Mouse (Mus musculus) limb, embryonic 15.5 days (tissue): Measurements from ENCODE around the gene Ruvbl2. TPM values are rescaled to one million over a fixed set of nuclear protein-coding genes. Genes with fewer than 3 reads are reported as not detected.
"Not testable (repeated sequence)": the region's sequence is repeated elsewhere in the genome, so short reads cannot be mapped to it uniquely, and the experiment has no call there.

Experiments used
- ATAC-seq: fragments of 200-750 bp; cut with Nextera tagmentation; 2 replicates; pipeline ENCODE4 v1.8.0; 2017; ENCODE audit warnings: low read depth, moderate TSS enrichment; ENCODE audit not compliant: insufficient number of reproducible peaks, low FRiP score, low TSS enrichment
- H3K27ac ChIP-seq: fragments of 300-500 bp; sonication (generic); 2 replicates; pipeline ENCODE4 v1.5.1; 2015; ENCODE audit warnings: moderate library complexity, mild to moderate bottlenecking, inconsistent platforms
- H3K27me3 ChIP-seq: fragments of 300-500 bp; sonication (generic); 2 replicates; pipeline ENCODE4 v1.6.1; 2015; ENCODE audit warnings: inconsistent platforms
- H3K36me3 ChIP-seq: fragments of 300-500 bp; sonication (generic); 2 replicates; pipeline ENCODE4 v1.6.1; 2015; ENCODE audit warnings: inconsistent platforms
- H3K4me1 ChIP-seq: fragments of 300-500 bp; sonication (generic); 2 replicates; pipeline ENCODE4 v1.6.1; 2015; ENCODE audit warnings: inconsistent platforms
- H3K4me2 ChIP-seq: fragments of 300-500 bp; sonication (generic); 2 replicates; pipeline ENCODE4 v1.6.1; 2015; ENCODE audit warnings: mild to moderate bottlenecking, inconsistent platforms
- H3K4me3 ChIP-seq: fragments of 300-500 bp; sonication (generic); 2 replicates; pipeline ENCODE4 v1.5.1; 2015; ENCODE audit warnings: mild to moderate bottlenecking, inconsistent platforms
- H3K9ac ChIP-seq: fragments of 300-500 bp; sonication (generic); 2 replicates; pipeline ENCODE4 v1.6.1; 2015; ENCODE audit warnings: inconsistent platforms
- H3K9me3 ChIP-seq: fragments of 300-500 bp; sonication (generic); 2 replicates; pipeline ENCODE4 v1.6.1; 2016; ENCODE audit warnings: inconsistent platforms
- WGBS: fragments of 180-500 bp; shearing (Covaris S2); methylation state at CpG from one replicate; pipeline ENCODE4 v1.1.7; 2015; 5-methylcytosine and 5-hydroxymethylcytosine counted together
- polyA plus RNA-seq: library from polyadenylated mRNA; unstranded; fragments of >200 nt; fragmentation: Nextera tagmentation; extraction: Ambion mirVana; gene quantifications from 2 replicates; pipeline ENCODE4 v1.2.1, GENCODE M21; 2015

Ruvbl2 gene
- polyA plus RNA-seq, 1 experiment from 2014 or later = 125 TPM

- Histone ChIP-seq H3K9me3 (no peaks in the 10 kb centered on the region), H3K4me1 (peaks cover 17% of the 10 kb centered on the region), H3K27me3 (peaks cover 67% of the 10 kb centered on the region), H3K27ac (no peak overlapping the region), H3K4me3 (peak overlapping the region; percentile 44), H3K4me2 (peak overlapping the region; percentile 74), H3K9ac (peak overlapping the region; percentile 20; the same call in 1 of the 2 replicates), H3K36me3 (no peaks in the 10 kb centered on the region)
- no peak for ATAC-seq
- WGBS = under 1% methylated on average over 114 of the region's 114 CpGs
Measured at GRCm38 (mm10) chr7:45406157-45407156, 31.4 kb downstream of the Ruvbl2 start.

- no peak for ATAC-seq
- H3K9me3 ChIP-seq = no peaks in the 10 kb centered on the region
Measured at GRCm38 (mm10) chr7:45405091-45406075, 32.5 kb downstream of the Ruvbl2 start, which contains the start of gene Kcna7. Kcna7 (plus strand) TSS chr7:45405653.

GRCm38 (mm10) chr7:45403532-45404261, 34.2 kb downstream of the Ruvbl2 start:
- ATAC-seq = no peak
- Histone ChIP-seq H3K4me1 (peaks cover 17% of the 10 kb centered on the region), H3K9ac (no peak overlapping the region), H3K4me3 (no peak overlapping the region), H3K9me3 (no peaks in the 10 kb centered on the region), H3K4me2 (no peak overlapping the region), H3K27ac (no peak overlapping the region), H3K36me3 (no peaks in the 10 kb centered on the region), H3K27me3 (peaks cover 39% of the 10 kb centered on the region)
- 43% methylated on average over 6 of the region's 6 CpGs for WGBS

More at GRCm38 (mm10) chr7:45405091-45406075, 32.5 kb downstream of the Ruvbl2 start, which contains the start of gene Kcna7:
- H3K4me3 ChIP-seq = peak within 1 kb of the TSS; percentile 44
- WGBS = 11% methylated on average over 28 of the region's 28 CpGs
- H3K27ac ChIP-seq = no peak within 1 kb of the TSS
- H3K4me1 ChIP-seq = peaks cover 17% of the 10 kb centered on the region
- no peaks in the 10 kb centered on the region for H3K36me3 ChIP-seq
- peaks cover 56% of the 10 kb centered on the region for H3K27me3 ChIP-seq
- peak within 1 kb of the TSS; percentile 74 for H3K4me2 ChIP-seq
- H3K9ac ChIP-seq = peak within 1 kb of the TSS; percentile 20; the same call in 1 of the 2 replicates

DNA sequence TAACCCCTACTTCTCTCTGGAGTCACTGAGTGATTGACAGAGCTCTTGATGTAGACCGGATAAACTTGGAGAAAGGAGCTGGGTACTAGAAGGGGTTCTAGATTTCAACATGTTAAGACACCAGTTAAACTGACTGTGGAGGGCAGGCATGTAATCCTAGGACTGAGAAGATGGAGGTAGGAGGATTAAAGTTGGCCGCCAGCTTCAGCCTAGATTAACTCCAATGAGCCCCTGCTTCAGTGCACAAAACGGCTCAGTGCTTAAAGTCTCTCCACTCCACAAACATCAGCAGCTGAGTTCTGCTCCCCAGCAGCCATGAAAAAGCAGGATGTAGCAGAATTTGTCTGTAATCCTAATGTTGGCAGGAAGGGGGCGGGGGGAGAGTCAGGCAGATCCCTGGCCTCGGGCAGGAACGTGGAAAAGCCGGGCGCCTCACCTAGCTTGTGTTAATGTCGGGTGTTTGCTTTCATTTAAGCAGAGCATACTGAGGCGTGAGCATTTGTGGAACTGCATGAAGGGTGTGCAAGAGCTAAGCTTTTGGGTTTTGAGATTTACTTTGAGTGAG, 36.3 kb downstream of the Ruvbl2 start:
- H3K36me3 ChIP-seq = no peaks in the 10 kb centered on the region
- H3K27me3 ChIP-seq = peaks cover 18% of the 10 kb centered on the region
- no peak for ATAC-seq
- no peaks in the 10 kb centered on the region for H3K9me3 ChIP-seq
- no peak overlapping the region for H3K27ac ChIP-seq
- no peak overlapping the region for H3K4me2 ChIP-seq
- peaks cover 14% of the 10 kb centered on the region for H3K4me1 ChIP-seq
- H3K4me3 ChIP-seq = no peak overlapping the region
- 61% methylated on average over 10 of the region's 10 CpGs for WGBS
- H3K9ac ChIP-seq = no peak overlapping the region

DNA sequence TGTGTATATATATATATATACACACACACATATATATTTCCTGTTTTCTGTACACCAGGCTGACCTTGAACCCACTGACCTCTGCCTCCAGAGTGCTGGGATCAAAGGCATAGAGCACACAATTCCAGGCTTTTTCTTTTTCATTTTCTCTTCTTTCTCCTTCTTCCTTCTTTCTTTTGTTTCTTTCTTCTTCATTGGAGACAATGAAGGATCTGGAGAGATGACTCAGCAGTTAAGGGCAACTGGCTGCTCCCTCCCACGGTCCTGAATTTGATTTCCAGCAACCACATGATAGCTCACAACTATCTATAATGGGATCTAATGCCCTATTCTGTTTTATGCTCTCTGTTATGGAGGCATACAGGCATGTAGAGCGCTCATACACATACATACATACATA, 41.1 kb downstream of the Ruvbl2 start:
- Histone ChIP-seq H3K9me3 (no peaks in the 10 kb centered on the region), H3K4me2 (no peak overlapping the region), H3K27me3 (no peaks in the 10 kb centered on the region), H3K36me3 (peaks cover 11% of the 10 kb centered on the region), H3K27ac (no peak overlapping the region), H3K4me1 (peaks cover 20% of the 10 kb centered on the region), H3K4me3 (no peak overlapping the region), H3K9ac (no peak overlapping the region)
- ATAC-seq = no peak
- 88% methylated on average over 2 of the region's 2 CpGs for WGBS

DNA sequence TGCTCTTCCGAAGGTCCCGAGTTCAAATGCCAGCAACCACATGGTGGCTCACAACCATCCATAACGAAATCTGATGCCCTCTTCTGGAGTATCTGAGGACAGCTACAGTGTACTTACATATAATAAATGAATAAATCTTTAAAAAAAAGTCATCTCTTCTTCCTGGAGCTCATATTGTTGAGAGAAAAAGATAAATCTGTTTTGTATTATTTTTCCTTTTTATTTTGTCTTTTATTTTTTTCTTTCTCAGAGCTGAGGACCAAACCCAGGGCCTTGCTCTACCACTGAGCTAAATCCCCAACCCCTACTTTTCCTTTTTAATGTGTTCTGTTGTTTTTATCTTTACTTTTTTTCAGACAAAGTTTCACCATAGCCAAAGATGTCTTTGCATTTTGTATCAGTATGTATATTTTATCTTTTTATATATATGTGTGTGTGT, 41.5 kb downstream of the Ruvbl2 start:
- H3K4me2 ChIP-seq = peak overlapping the region; percentile 59
- H3K27me3 ChIP-seq, H3K9me3 ChIP-seq, H3K9ac ChIP-seq: not testable (repeated sequence)
- 5% methylated on average over 3 of the region's 3 CpGs for WGBS
- 0 out of 2 replicates have a peak, but pooled peaks have one; percentile 13 for ATAC-seq
- peaks cover 20% of the 10 kb centered on the region for H3K4me1 ChIP-seq
- peak overlapping the region; percentile 87 for H3K27ac ChIP-seq
- H3K36me3 ChIP-seq = peaks cover 15% of the 10 kb centered on the region
- H3K4me3 ChIP-seq = peak overlapping the region; percentile 76

DNA sequence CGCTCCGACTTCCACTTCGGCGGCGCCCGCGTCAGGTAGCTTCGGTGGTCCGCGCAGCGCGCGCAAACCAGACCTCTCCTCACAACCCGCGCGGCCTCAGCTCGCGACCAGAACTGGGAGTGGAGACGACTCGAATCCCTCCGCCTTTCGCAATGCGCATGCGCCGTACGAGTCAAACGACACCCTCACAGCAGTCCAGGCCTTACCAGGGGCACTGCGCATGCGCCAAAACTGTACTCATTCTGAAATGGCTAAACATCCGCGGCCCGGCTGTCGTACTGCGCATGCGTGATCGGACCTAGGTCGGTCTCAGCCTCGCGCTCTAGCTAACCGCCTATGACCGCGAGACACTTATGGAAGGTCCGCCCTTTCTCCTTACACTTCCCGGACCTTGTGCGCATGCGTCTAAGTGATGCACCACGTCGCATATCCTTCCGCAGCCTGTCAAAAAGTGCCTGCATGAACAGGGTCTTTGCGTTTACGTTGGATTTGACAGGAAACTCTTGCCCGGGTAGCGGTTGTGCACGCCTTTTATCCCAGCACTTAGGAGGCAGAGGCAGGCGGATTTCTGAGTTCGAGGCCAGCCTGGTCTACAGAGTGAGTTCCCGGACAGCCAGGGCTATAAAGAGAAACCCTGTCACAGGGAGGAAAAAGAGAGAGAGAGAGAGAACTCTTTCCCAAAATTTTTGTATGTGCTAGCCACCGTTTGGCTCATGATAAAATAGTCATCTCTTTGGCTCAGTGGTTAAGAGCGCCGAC, 42.1 kb downstream of the Ruvbl2 start, which contains the start of gene Snrnp70:
Snrnp70 (minus strand) TSS at position 165 of the 759 bp plus-strand sequence.
- H3K4me3 ChIP-seq = peak within 1 kb of the TSS; percentile 76
- under 1% methylated on average over 60 of the region's 60 CpGs for WGBS

GRCm38 (mm10) chr7:45395129-45395541, 42.8 kb downstream of the Ruvbl2 start:
- Histone ChIP-seq H3K36me3 (peaks cover 26% of the 10 kb centered on the region), H3K4me2 (peak overlapping the region; percentile 78), H3K9ac (peak overlapping the region; percentile 74), H3K9me3 (no peaks in the 10 kb centered on the region), H3K27ac (peak overlapping the region; percentile 99), H3K4me1 (peaks cover 20% of the 10 kb centered on the region), H3K4me3 (peak overlapping the region; percentile 76), H3K27me3 (no peaks in the 10 kb centered on the region)
- peak; percentile 73 for ATAC-seq
- 0% methylated on average over 19 of the region's 20 CpGs for WGBS

More for the DNA sequence above, 42.1 kb downstream of the Ruvbl2 start, which contains the start of gene Snrnp70:
- no peaks in the 10 kb centered on the region for H3K9me3 ChIP-seq
- peak within 1 kb of the TSS; percentile 78 for H3K4me2 ChIP-seq
- peak; percentile 97 for ATAC-seq
- peaks cover 19% of the 10 kb centered on the region for H3K36me3 ChIP-seq
- no peaks in the 10 kb centered on the region for H3K27me3 ChIP-seq
- peak within 1 kb of the TSS; percentile 74 for H3K9ac ChIP-seq
- H3K27ac ChIP-seq = peak within 1 kb of the TSS; percentile 99
- H3K4me1 ChIP-seq = peaks cover 20% of the 10 kb centered on the region

GRCm38 (mm10) chr7:45386077-45386476, 51.8 kb downstream of the Ruvbl2 start:
- Histone ChIP-seq H3K4me2 (no peak overlapping the region), H3K36me3 (peaks cover 96% of the 10 kb centered on the region), H3K4me3 (no peak overlapping the region), H3K9me3 (no peaks in the 10 kb centered on the region), H3K4me1 (no peaks in the 10 kb centered on the region), H3K9ac (no peak overlapping the region), H3K27me3 (no peaks in the 10 kb centered on the region), H3K27ac (no peak overlapping the region)
- ATAC-seq = no peak
- 75% methylated on average over 3 of the region's 3 CpGs for WGBS

GRCm38 (mm10) chr7:45376057-45376456, 61.8 kb downstream of the Ruvbl2 start:
- no peak overlapping the region for H3K27ac ChIP-seq
- ATAC-seq = no peak
- whole genome bisulfite sequencing = 80% methylated on average over 1 of the region's 1 CpGs
- no peak overlapping the region for H3K9ac ChIP-seq
- H3K27me3 ChIP-seq = no peaks in the 10 kb centered on the region
- peaks cover 83% of the 10 kb centered on the region for H3K36me3 ChIP-seq
- H3K4me2 ChIP-seq = no peak overlapping the region
- H3K9me3 ChIP-seq = no peaks in the 10 kb centered on the region
- H3K4me3 ChIP-seq = no peak overlapping the region
- H3K4me1 ChIP-seq = no peaks in the 10 kb centered on the region
